Mouse (Mus musculus) monocyte, adult 5-6 weeks (primary cell): ENCODE results near the gene Trim66. TPM values are rescaled to one million over a fixed set of nuclear protein-coding genes. Genes with fewer than 3 reads are reported as not detected.

Experiments used
- ATAC-seq: fragments of 153-309, 156-312 bp; replicated peaks from 2 replicates; pipeline ENCODE4 v1.8.0; 2017; ENCODE audit warnings: mild to moderate bottlenecking; ENCODE audit not compliant: low TSS enrichment, insufficient number of reproducible peaks, severe bottlenecking, poor library complexity, low FRiP score
- total RNA-seq: library from RNA; stranded (forward); fragments of 200-1000, 200-491, 200-594 nt; gene quantifications from 3 replicates; pipeline ENCODE4 v1.2.3, GENCODE M21; 2017

Gene Trim66
- total RNA-seq, 1 experiment from 2014 or later: 0.19 TPM

- no peak for ATAC-seq
Observed at GRCm38 (mm10) chr7:109470700-109471099, 37.2 kb downstream of the Trim66 start.

GRCm38 (mm10) chr7:109468262-109468701, 39.7 kb downstream of the Trim66 start:
- no peak for ATAC-seq

- no peak for ATAC-seq
Observed at GRCm38 (mm10) chr7:109467591-109467990, 40.3 kb downstream of the Trim66 start.

- ATAC-seq: no peak
Observed at GRCm38 (mm10) chr7:109460698-109461097, 47.2 kb downstream of the Trim66 start.

- no peak for ATAC-seq
Observed at GRCm38 (mm10) chr7:109456563-109456962, 51.4 kb downstream of the Trim66 start.

- no peak for ATAC-seq
Observed at GRCm38 (mm10) chr7:109455748-109456147, 52.2 kb downstream of the Trim66 start.

GRCm38 (mm10) chr7:109454856-109455255, 53.1 kb downstream of the Trim66 start:
- no peak for ATAC-seq

- no peak for ATAC-seq
Observed at GRCm38 (mm10) chr7:109448060-109448459, 59.9 kb downstream of the Trim66 start.

- no peak for ATAC-seq
Observed at GRCm38 (mm10) chr7:109445012-109445411, 62.9 kb downstream of the Trim66 start.

- ATAC-seq: no peak
Observed at GRCm38 (mm10) chr7:109442739-109443138, 65.2 kb downstream of the Trim66 start.

GRCm38 (mm10) chr7:109440697-109441269, 67.2 kb downstream of the Trim66 start:
- no peak for ATAC-seq

- ATAC-seq: no peak
Observed at GRCm38 (mm10) chr7:109438781-109439591, 68.9 kb downstream of the Trim66 start, which contains the start of gene Stk33. TSS of gene Stk33 (minus strand) at chr7:109439081.

- no peak for ATAC-seq
Observed at GRCm38 (mm10) chr7:109424422-109425159, 83.3 kb downstream of the Trim66 start.

- no peak for ATAC-seq
Observed at GRCm38 (mm10) chr7:109422803-109423202, 85.1 kb downstream of the Trim66 start.

- ATAC-seq: no peak
Observed at GRCm38 (mm10) chr7:109405491-109405890, 102.4 kb downstream of the Trim66 start.

- no peak for ATAC-seq
Observed at GRCm38 (mm10) chr7:109399299-109399698, 108.6 kb downstream of the Trim66 start.
